Mouse (Mus musculus): ENCODE measurements at regions not wholly inside any gene's neighbourhood (a gene's known extent, or its start where the extent isn't known, plus 50 kb on each side); places are given as distances from the start of the nearest gene placed in this dataset.
A peak's percentile ranks its signal among the peaks of the same experiment; 100 is the strongest.
"Not testable (repeated sequence)": the region's sequence is repeated elsewhere in the genome, so short reads cannot be mapped to it uniquely, and the experiment has no call there.

- DNase-seq (ENCODE audit: low spot score): no peak
These were observed 758.5 kb downstream of the Robo2 start for GRCm38 (mm10) chr16:73652976-73653690.

GRCm38 (mm10) chr16:73647201-73647782 lies 764.3 kb downstream of the Robo2 start:
- peak; percentile 3 for DNase-seq (ENCODE audit: low spot score)

- no peak for DNase-seq (ENCODE audit: low spot score)
These were observed 798.6 kb downstream of the Robo2 start for GRCm38 (mm10) chr16:73613017-73613416.

- no peak for DNase-seq (ENCODE audit: low spot score)
These were observed 820.2 kb downstream of the Robo2 start for GRCm38 (mm10) chr16:73591421-73591820.

GRCm38 (mm10) chr16:73561216-73561615 lies 850.4 kb downstream of the Robo2 start:
- no peak for DNase-seq (ENCODE audit: low spot score)

- no peak for DNase-seq (ENCODE audit: low spot score)
These were observed 854.7 kb downstream of the Robo2 start for GRCm38 (mm10) chr16:73556940-73557339.

- no peak for DNase-seq (ENCODE audit: low spot score)
These were observed 868.0 kb downstream of the Robo2 start for GRCm38 (mm10) chr16:73543651-73544050.

GRCm38 (mm10) chr16:73538040-73538439 lies 873.6 kb downstream of the Robo2 start:
- DNase-seq (ENCODE audit: low spot score): no peak

- DNase-seq (ENCODE audit: low spot score): no peak
These were observed 874.1 kb downstream of the Robo2 start for GRCm38 (mm10) chr16:73537541-73537940.

GRCm38 (mm10) chr16:73530191-73530590 lies 881.4 kb downstream of the Robo2 start:
- DNase-seq (ENCODE audit: low spot score): peak; percentile 61

- not testable (repeated sequence) for DNase-seq (ENCODE audit: low spot score)
These were observed 888.7 kb downstream of the Robo2 start for GRCm38 (mm10) chr16:73522931-73523330.

- DNase-seq (ENCODE audit: low spot score): no peak
These were observed 906.9 kb downstream of the Robo2 start for GRCm38 (mm10) chr16:73504759-73505158.

GRCm38 (mm10) chr16:73498636-73499208 lies 912.9 kb downstream of the Robo2 start:
- DNase-seq (ENCODE audit: low spot score): no peak

GRCm38 (mm10) chr16:73483214-73483856 lies 928.3 kb downstream of the Robo2 start:
- no peak for DNase-seq (ENCODE audit: low spot score)

GRCm38 (mm10) chr16:73482176-73482575 lies 929.4 kb downstream of the Robo2 start:
- DNase-seq (ENCODE audit: low spot score): no peak

GRCm38 (mm10) chr16:73473502-73473901 lies 938.1 kb downstream of the Robo2 start:
- no peak for DNase-seq (ENCODE audit: low spot score)

GRCm38 (mm10) chr16:73471547-73471946 lies 940.1 kb downstream of the Robo2 start:
- peak; percentile 89 for DNase-seq (ENCODE audit: low spot score)

- DNase-seq (ENCODE audit: low spot score): no peak
These were observed 941.1 kb downstream of the Robo2 start for GRCm38 (mm10) chr16:73470535-73470934.

GRCm38 (mm10) chr16:73466296-73466695 lies 945.3 kb downstream of the Robo2 start:
- no peak for DNase-seq (ENCODE audit: low spot score)

GRCm38 (mm10) chr16:73462516-73462915 lies 949.1 kb downstream of the Robo2 start:
- no peak for DNase-seq (ENCODE audit: low spot score)

- no peak for DNase-seq (ENCODE audit: low spot score)
These were observed 960.9 kb downstream of the Robo2 start for GRCm38 (mm10) chr16:73450634-73451245.

GRCm38 (mm10) chr16:73449836-73450235 lies 961.8 kb downstream of the Robo2 start:
- DNase-seq (ENCODE audit: low spot score): no peak
